Mouse (Mus musculus) intestine, embryonic 15.5 days (tissue): ENCODE results near the gene Smarca5. TPM values are rescaled to one million over a fixed set of nuclear protein-coding genes. Genes with fewer than 3 reads are reported as not detected.
A peak's percentile ranks its signal among the peaks of the same experiment; 100 is the strongest.

Source experiments
- ATAC-seq: fragments of 200-750 bp; cut with Nextera tagmentation; 2 replicates; pipeline ENCODE4 v1.8.0; 2017; ENCODE audit warnings: moderate TSS enrichment, moderate library complexity
- H3K27ac ChIP-seq: fragments of 300-500 bp; sonication (generic); 2 replicates; pipeline ENCODE4 v1.5.1; 2015; ENCODE audit warnings: mild to moderate bottlenecking, inconsistent platforms
- H3K27me3 ChIP-seq: fragments of 300-500 bp; sonication (generic); replicated peaks from 2 replicates; pipeline ENCODE4 v1.6.1; 2015; ENCODE audit warnings: inconsistent platforms
- H3K36me3 ChIP-seq: fragments of 300-500 bp; sonication (generic); 2 replicates; pipeline ENCODE4 v1.6.1; 2015; ENCODE audit warnings: inconsistent platforms
- H3K4me1 ChIP-seq: fragments of 300-500 bp; sonication (generic); replicated peaks from 2 replicates; pipeline ENCODE4 v1.6.1; 2015; ENCODE audit warnings: inconsistent platforms
- H3K4me2 ChIP-seq: fragments of 300-500 bp; sonication (generic); replicated peaks from 2 replicates; pipeline ENCODE4 v1.6.1; 2015; ENCODE audit warnings: mild to moderate bottlenecking, inconsistent platforms
- H3K4me3 ChIP-seq: fragments of 300-500 bp; sonication (generic); replicated peaks from 2 replicates; pipeline ENCODE4 v1.5.1; 2015; ENCODE audit warnings: inconsistent platforms
- H3K9ac ChIP-seq: fragments of 300-500 bp; sonication (generic); 2 replicates; pipeline ENCODE4 v1.6.1; 2015; ENCODE audit warnings: inconsistent platforms
- H3K9me3 ChIP-seq: fragments of 300-500 bp; sonication (generic); 2 replicates; pipeline ENCODE4 v1.6.1; 2016; ENCODE audit warnings: inconsistent platforms
- WGBS: fragments of 180-500 bp; shearing (Covaris S2); methylation state at CpG from one replicate; pipeline ENCODE4 v1.1.7; 2015; 5-methylcytosine and 5-hydroxymethylcytosine counted together
- polyA plus RNA-seq: library from polyadenylated mRNA; unstranded; fragments of >200 nt; fragmentation: Nextera tagmentation; extraction: Ambion mirVana; gene quantifications from 2 replicates; pipeline ENCODE4 v1.2.1, GENCODE M21; 2015

Gene Smarca5
- polyA plus RNA-seq, 1 experiment from 2014 or later = 80.9 TPM

DNA sequence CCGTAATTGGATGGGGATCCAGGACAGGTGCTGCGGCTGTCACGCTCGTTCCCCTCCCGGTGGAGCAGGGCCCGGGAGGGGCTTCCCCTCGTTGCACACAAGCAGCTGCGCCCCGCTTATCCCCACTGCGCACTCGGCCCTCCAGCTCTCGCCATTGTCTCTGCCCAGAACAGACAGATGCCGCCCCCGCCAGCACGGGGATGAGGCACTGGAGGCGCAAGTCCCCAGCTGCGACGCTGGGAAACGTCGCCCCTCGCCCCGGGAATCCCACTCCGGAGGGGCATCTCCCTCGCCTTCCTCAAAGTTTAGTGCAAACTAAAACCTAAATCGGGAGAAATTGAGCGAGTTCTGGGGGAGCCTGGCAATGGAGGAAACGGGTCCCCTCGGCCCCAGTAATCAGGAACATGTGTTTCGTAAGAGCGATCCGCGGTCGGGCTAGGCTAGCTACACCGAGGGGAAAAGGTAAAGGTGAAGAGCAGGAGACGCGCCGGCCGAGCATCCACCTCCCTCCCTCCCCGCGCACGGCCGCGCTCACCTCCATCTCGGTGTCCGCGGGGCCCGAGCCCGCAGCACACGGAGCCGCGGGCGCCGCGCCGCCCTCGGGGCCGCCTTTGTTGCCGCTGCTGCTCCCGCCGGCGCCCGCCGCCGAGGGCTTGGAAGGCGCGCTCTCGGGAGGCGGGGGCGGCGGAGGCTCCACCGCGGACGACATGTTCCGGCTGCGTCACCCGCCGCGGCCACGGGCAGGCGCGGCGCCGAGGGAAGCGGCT is 726 bp downstream of the Smarca5 start:
- H3K9ac ChIP-seq = peak overlapping the region; percentile 94
- WGBS = under 1% methylated on average over 73 of the region's 84 CpGs
- 0 out of 2 replicates have a peak, but pooled peaks cover 3% of the 10 kb centered on the region for H3K4me1 ChIP-seq
- peak; percentile 73 for ATAC-seq
- peak overlapping the region; percentile 94 for H3K4me3 ChIP-seq
- peaks cover 4% of the 10 kb centered on the region; the same call in 1 of the 2 replicates for H3K36me3 ChIP-seq
- peak overlapping the region; percentile 72 for H3K4me2 ChIP-seq
- H3K27ac ChIP-seq = peak overlapping the region; percentile 99
- no peaks in the 10 kb centered on the region for H3K9me3 ChIP-seq
- H3K27me3 ChIP-seq = no peaks in the 10 kb centered on the region

DNA sequence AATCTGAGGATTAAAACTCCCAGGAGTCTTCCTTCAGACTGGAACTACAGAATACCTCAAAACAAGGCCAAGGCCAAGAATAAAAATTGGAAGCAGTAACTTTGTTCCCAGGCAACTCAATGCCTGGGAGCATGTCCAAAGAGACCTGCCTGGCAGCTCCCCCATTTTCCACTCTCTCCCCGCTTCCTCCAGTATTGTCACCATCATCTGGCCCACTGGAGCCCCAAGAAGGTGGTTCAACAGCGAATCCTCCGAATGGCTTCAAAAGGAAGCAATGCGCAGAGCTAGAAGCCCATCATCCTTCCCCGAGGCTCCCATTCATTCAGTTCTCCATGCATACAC is 1.3 kb downstream of the Smarca5 start:
- Histone ChIP-seq H3K4me1 (0 out of 2 replicates have a peak, but pooled peaks cover 3% of the 10 kb centered on the region), H3K4me2 (peak overlapping the region; percentile 72), H3K27me3 (no peaks in the 10 kb centered on the region), H3K27ac (peak overlapping the region; percentile 99), H3K9me3 (no peaks in the 10 kb centered on the region), H3K36me3 (peaks cover 4% of the 10 kb centered on the region; the same call in 1 of the 2 replicates), H3K9ac (peak overlapping the region; percentile 94), H3K4me3 (peak overlapping the region; percentile 94)
- no peak for ATAC-seq
- WGBS = 0% methylated on average over 5 of the region's 5 CpGs

- Histone ChIP-seq H3K4me2 (no peak overlapping the region), H3K4me1 (no peaks in the 10 kb centered on the region), H3K27me3 (no peaks in the 10 kb centered on the region), H3K9me3 (no peaks in the 10 kb centered on the region), H3K36me3 (peaks cover 18% of the 10 kb centered on the region; the same call in 1 of the 2 replicates), H3K27ac (no peak overlapping the region), H3K9ac (no peak overlapping the region), H3K4me3 (no peak overlapping the region)
- ATAC-seq = no peak
Observed at GRCm38 (mm10) chr8:80732326-80732725, 7.0 kb downstream of the Smarca5 start.

DNA sequence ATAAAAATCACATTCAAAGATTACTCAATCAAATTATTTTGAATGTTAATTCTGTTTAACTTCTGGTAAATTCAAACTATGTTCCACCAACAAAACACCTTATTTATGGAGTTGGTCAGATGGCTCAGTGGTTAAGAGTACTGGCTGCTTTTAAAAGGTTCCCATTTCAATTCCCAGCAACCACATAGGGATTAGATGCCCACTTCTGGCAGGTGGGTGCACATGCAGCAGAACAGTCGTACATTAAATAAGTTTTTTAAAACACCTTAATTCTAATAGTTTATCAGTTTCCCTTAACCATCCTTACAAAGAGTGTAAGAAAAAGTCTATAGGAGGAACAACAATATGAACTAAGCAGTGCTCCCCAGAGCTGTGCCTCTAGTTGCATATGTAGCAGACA is 24.8 kb downstream of the Smarca5 start:
- no peaks in the 10 kb centered on the region for H3K27me3 ChIP-seq
- no peak overlapping the region for H3K9ac ChIP-seq
- H3K9me3 ChIP-seq = no peaks in the 10 kb centered on the region
- H3K4me1 ChIP-seq = no peaks in the 10 kb centered on the region
- no peak overlapping the region for H3K4me3 ChIP-seq
- 86% methylated on average over 1 of the region's 1 CpGs for WGBS
- H3K27ac ChIP-seq = no peak overlapping the region
- H3K4me2 ChIP-seq = no peak overlapping the region
- ATAC-seq = no peak
- H3K36me3 ChIP-seq = peaks cover 17% of the 10 kb centered on the region

GRCm38 (mm10) chr8:80710670-80711400 is 28.5 kb downstream of the Smarca5 start:
- Histone ChIP-seq H3K9ac (no peak overlapping the region), H3K4me3 (no peak overlapping the region), H3K4me1 (no peaks in the 10 kb centered on the region), H3K36me3 (peaks cover 18% of the 10 kb centered on the region), H3K27ac (no peak overlapping the region), H3K27me3 (no peaks in the 10 kb centered on the region), H3K9me3 (no peaks in the 10 kb centered on the region), H3K4me2 (no peak overlapping the region)
- 80% methylated on average over 4 of the region's 4 CpGs for WGBS
- ATAC-seq = no peak

- no peak overlapping the region for H3K9ac ChIP-seq
- 41% methylated on average over 4 of the region's 4 CpGs for WGBS
- no peak overlapping the region for H3K4me2 ChIP-seq
- H3K27ac ChIP-seq = no peak overlapping the region
- H3K4me1 ChIP-seq = no peaks in the 10 kb centered on the region
- ATAC-seq = peak; percentile 83
- no peaks in the 10 kb centered on the region for H3K9me3 ChIP-seq
- H3K36me3 ChIP-seq = no peaks in the 10 kb centered on the region
- no peaks in the 10 kb centered on the region for H3K27me3 ChIP-seq
- no peak overlapping the region for H3K4me3 ChIP-seq
Observed at GRCm38 (mm10) chr8:80688141-80688540, 51.2 kb downstream of the Smarca5 start.

DNA sequence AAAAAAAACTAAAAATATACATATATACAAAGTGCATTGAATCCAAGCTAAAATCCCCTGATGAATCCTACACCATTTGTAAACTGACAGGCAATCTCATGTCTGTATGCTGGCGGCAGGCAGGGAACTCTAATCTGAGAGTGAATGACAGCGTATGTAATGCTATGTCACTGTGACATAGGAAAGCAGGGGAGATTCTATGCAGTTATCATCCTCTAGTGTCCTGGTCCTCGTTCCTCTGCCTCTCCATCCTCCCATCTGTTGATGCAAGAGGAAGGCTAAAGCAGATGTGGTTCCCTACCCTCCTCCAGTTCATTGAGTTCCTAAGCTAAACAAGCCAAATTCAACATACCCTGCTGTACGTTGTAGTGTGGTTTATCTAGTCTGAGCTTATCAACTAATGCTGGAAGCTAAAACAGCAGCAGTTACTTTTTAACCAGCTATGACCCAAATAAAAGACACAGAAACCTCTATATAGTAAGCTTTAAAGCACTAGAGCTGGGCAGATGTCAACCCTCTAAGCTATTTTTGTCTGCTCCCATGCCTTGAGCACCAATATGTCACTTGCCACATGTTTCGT is 55.5 kb downstream of the Smarca5 start:
- no peak for ATAC-seq
- no peak overlapping the region for H3K9ac ChIP-seq
- H3K4me1 ChIP-seq = no peaks in the 10 kb centered on the region
- H3K27ac ChIP-seq = no peak overlapping the region
- H3K27me3 ChIP-seq = no peaks in the 10 kb centered on the region
- no peak overlapping the region for H3K4me2 ChIP-seq
- H3K36me3 ChIP-seq = no peaks in the 10 kb centered on the region
- no peaks in the 10 kb centered on the region for H3K9me3 ChIP-seq
- H3K4me3 ChIP-seq = no peak overlapping the region
- WGBS = 53% methylated on average over 5 of the region's 5 CpGs

DNA sequence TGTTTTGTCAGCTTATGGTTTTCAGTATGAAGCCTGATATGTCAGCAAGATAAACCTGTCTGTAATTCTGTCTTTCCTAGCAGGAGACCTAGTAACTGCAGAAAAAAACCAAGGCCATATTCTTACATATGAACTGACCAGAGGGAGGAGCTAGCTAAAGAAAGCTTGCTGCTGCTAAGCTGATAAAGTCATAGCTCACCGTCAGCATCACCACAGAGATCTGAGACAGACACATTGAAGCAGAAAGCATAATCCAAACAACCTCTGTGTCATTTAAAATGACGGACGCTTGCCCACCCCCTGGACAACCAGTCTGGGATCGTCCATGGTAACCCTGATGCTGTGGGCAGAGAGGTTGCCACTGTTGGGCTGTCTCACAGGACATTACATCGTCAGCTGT is 56.7 kb downstream of the Smarca5 start:
- H3K9me3 ChIP-seq = no peaks in the 10 kb centered on the region
- 77% methylated on average over 5 of the region's 5 CpGs for WGBS

GRCm38 (mm10) chr8:80669277-80669901 is 69.9 kb downstream of the Smarca5 start:
- no peak overlapping the region for H3K9ac ChIP-seq
- H3K27me3 ChIP-seq = no peaks in the 10 kb centered on the region
- H3K4me1 ChIP-seq = 0 out of 2 replicates have a peak, but pooled peaks cover 3% of the 10 kb centered on the region
- no peaks in the 10 kb centered on the region for H3K9me3 ChIP-seq
- 45% methylated on average over 17 of the region's 17 CpGs for WGBS
- H3K27ac ChIP-seq = no peak overlapping the region
- peak; percentile 58; the same call in 1 of the 2 replicates for ATAC-seq
- H3K4me2 ChIP-seq = peak overlapping the region; percentile 40
- no peak overlapping the region for H3K4me3 ChIP-seq
- no peaks in the 10 kb centered on the region for H3K36me3 ChIP-seq

More for the DNA sequence above, 56.7 kb downstream of the Smarca5 start:
- ATAC-seq = no peak
- H3K27ac ChIP-seq = no peak overlapping the region
- H3K4me3 ChIP-seq = no peak overlapping the region
- no peaks in the 10 kb centered on the region for H3K36me3 ChIP-seq
- no peak overlapping the region for H3K4me2 ChIP-seq
- no peaks in the 10 kb centered on the region for H3K4me1 ChIP-seq
- no peaks in the 10 kb centered on the region for H3K27me3 ChIP-seq
- no peak overlapping the region for H3K9ac ChIP-seq

- Histone ChIP-seq H3K4me1 (no peaks in the 10 kb centered on the region), H3K27ac (no peak overlapping the region), H3K9ac (no peak overlapping the region), H3K36me3 (no peaks in the 10 kb centered on the region), H3K9me3 (no peaks in the 10 kb centered on the region), H3K4me2 (no peak overlapping the region), H3K27me3 (no peaks in the 10 kb centered on the region), H3K4me3 (no peak overlapping the region)
- no peak for ATAC-seq
- WGBS = 73% methylated on average over 3 of the region's 3 CpGs
Observed at GRCm38 (mm10) chr8:80663476-80663875, 75.8 kb downstream of the Smarca5 start.

- Histone ChIP-seq H3K4me2 (no peak overlapping the region), H3K9me3 (no peaks in the 10 kb centered on the region), H3K4me1 (no peaks in the 10 kb centered on the region), H3K4me3 (no peak overlapping the region), H3K36me3 (no peaks in the 10 kb centered on the region), H3K27me3 (no peaks in the 10 kb centered on the region), H3K27ac (no peak overlapping the region), H3K9ac (no peak overlapping the region)
- 42% methylated on average over 4 of the region's 4 CpGs for WGBS
- ATAC-seq = no peak
Observed at GRCm38 (mm10) chr8:80661055-80661454, 78.2 kb downstream of the Smarca5 start.

- Histone ChIP-seq H3K4me1 (no peaks in the 10 kb centered on the region), H3K9ac (no peak overlapping the region), H3K4me2 (no peak overlapping the region), H3K27me3 (no peaks in the 10 kb centered on the region), H3K9me3 (no peaks in the 10 kb centered on the region), H3K4me3 (no peak overlapping the region), H3K36me3 (no peaks in the 10 kb centered on the region), H3K27ac (no peak overlapping the region)
- no peak for ATAC-seq
- WGBS = 25% methylated on average over 4 of the region's 4 CpGs
Observed at GRCm38 (mm10) chr8:80657639-80658038, 81.7 kb downstream of the Smarca5 start.
